Mouse (Mus musculus) CH12.LX (cell line): Measurements from ENCODE around the gene Atpaf1. TPM values are rescaled to one million over a fixed set of nuclear protein-coding genes. Genes with fewer than 3 reads are reported as not detected.
A peak's percentile ranks its signal among the peaks of the same experiment; 100 is the strongest.

Source experiments
- DNase-seq: peaks from one replicate; pipeline ENCODE4 v3.0.0-alpha.2; 2013; ENCODE audit errors: extremely low read depth
- H3K27ac ChIP-seq: 2 replicates; pipeline ENCODE4 v1.5.1; 2012; ENCODE audit warnings: low read depth, mild to moderate bottlenecking, control low read depth, moderate library complexity; ENCODE audit not compliant: insufficient read depth
- H3K27me3 ChIP-seq: replicated peaks from 2 replicates; pipeline ENCODE3; 2012; ENCODE audit warnings: inconsistent platforms
- H3K36me3 ChIP-seq, 2 experiments: replicated peaks in 1 of 2; 2 replicates each; pipeline versions ENCODE3 to v1.6.1; 2012; ENCODE audit warnings: inconsistent platforms in 1 of 2, low read length in 1 of 2, mild to moderate bottlenecking in 1 of 2, mixed read lengths in 1 of 2, moderate library complexity in 1 of 2; ENCODE audit not compliant: control insufficient read depth in 1 of 2, insufficient read depth in 1 of 2
- H3K4me1 ChIP-seq, 2 experiments: 2 replicates each; pipeline ENCODE4 v1.6.1; 2012; ENCODE audit warnings: inconsistent platforms in 1 of 2, moderate library complexity in 1 of 2; ENCODE audit not compliant: insufficient read depth in 2 of 2, control insufficient read depth in 1 of 2
- H3K4me2 ChIP-seq: 2 replicates; pipeline ENCODE4 v1.6.1; 2012; ENCODE audit warnings: low read depth, mild to moderate bottlenecking, control low read depth; ENCODE audit not compliant: poor library complexity, insufficient read depth, severe bottlenecking
- H3K4me3 ChIP-seq, 3 experiments: fragments of 150-350 bp in 1 of 3; sonication (generic) in 1 of 3; replicated peaks in 1 of 3; 2 replicates each; pipeline versions ENCODE3 to v1.5.1; 2011 to 2012; ENCODE audit warnings: low read depth in 2 of 3, low read length in 2 of 3, mild to moderate bottlenecking in 2 of 3, moderate library complexity in 2 of 3, control low read depth in 1 of 3, improper control_type of control experiment in 1 of 3, inconsistent platforms in 1 of 3, mixed read lengths in 1 of 3; ENCODE audit not compliant: poor library complexity in 1 of 3
- H3K79me2 ChIP-seq: replicated peaks from 2 replicates; pipeline ENCODE4 v1.6.1; 2012; ENCODE audit warnings: mild to moderate bottlenecking, moderate library complexity; ENCODE audit not compliant: control insufficient read depth, poor library complexity, insufficient read depth, severe bottlenecking; ENCODE audit errors: extremely low read depth
- H3K9ac ChIP-seq: 2 replicates; pipeline ENCODE4 v1.6.1; 2012; ENCODE audit warnings: low read depth, mild to moderate bottlenecking, control low read depth, moderate library complexity; ENCODE audit not compliant: insufficient read depth
- H3K9me3 ChIP-seq: replicated peaks from 2 replicates; pipeline ENCODE3; 2012; ENCODE audit warnings: low read length, inconsistent platforms, mixed read lengths
- BHLHE40 ChIP-seq: IDR thresholded peaks from 2 replicates; pipeline ENCODE4 v1.6.1; 2011; ENCODE audit warnings: mild to moderate bottlenecking, low read depth, low read length, improper control_type of control experiment
- CHD2 ChIP-seq: IDR thresholded peaks from 2 replicates; pipeline ENCODE4 v1.6.1; 2011; ENCODE audit warnings: low read length, improper control_type of control experiment
- CTCF ChIP-seq, 2 experiments: IDR thresholded peaks in 1 of 2; conservative IDR thresholded peaks in 1 of 2; 2 replicates each; pipeline ENCODE4 v1.5.1; 2011 to 2012; ENCODE audit warnings: low read depth in 2 of 2, low read length in 2 of 2, improper control_type of control experiment in 1 of 2, inconsistent platforms in 1 of 2, mild to moderate bottlenecking in 1 of 2, moderate library complexity in 1 of 2
- E2F4 ChIP-seq: IDR thresholded peaks from 2 replicates; pipeline ENCODE4 v1.6.1; 2011; ENCODE audit warnings: low read depth, low read length, improper control_type of control experiment; ENCODE audit not compliant: insufficient replicate concordance
- ELF1 ChIP-seq: IDR thresholded peaks from 2 replicates; pipeline ENCODE4 v1.6.1; 2014; ENCODE audit warnings: low read depth, mild to moderate bottlenecking, inconsistent platforms, low read length, improper control_type of control experiment
- EP300 ChIP-seq: IDR thresholded peaks from 2 replicates; pipeline ENCODE4 v1.6.1; 2011; ENCODE audit warnings: low read length, improper control_type of control experiment
- GABPA ChIP-seq: IDR thresholded peaks from 2 replicates; pipeline ENCODE4 v1.6.1; 2012; ENCODE audit warnings: low read depth, low read length, improper control_type of control experiment, inconsistent platforms; ENCODE audit not compliant: insufficient replicate concordance
- IRF4 ChIP-seq: IDR thresholded peaks from 2 replicates; pipeline ENCODE4 v1.6.1; 2014; ENCODE audit warnings: low read depth, mild to moderate bottlenecking, inconsistent platforms, low read length, improper control_type of control experiment
- JUN ChIP-seq: IDR thresholded peaks from 2 replicates; pipeline ENCODE4 v1.6.1; 2011; ENCODE audit warnings: low read depth, mild to moderate bottlenecking, low read length, improper control_type of control experiment, moderate library complexity; ENCODE audit not compliant: insufficient read depth
- JUND ChIP-seq: conservative IDR thresholded peaks from 2 replicates; pipeline ENCODE4 v1.6.1; 2011; ENCODE audit warnings: low read depth, low read length, improper control_type of control experiment
- KAT2A ChIP-seq: IDR thresholded peaks from 2 replicates; pipeline ENCODE4 v1.6.1; 2012; ENCODE audit warnings: low read length, improper control_type of control experiment, inconsistent platforms; ENCODE audit not compliant: insufficient replicate concordance
- MAX ChIP-seq: IDR thresholded peaks from 2 replicates; pipeline ENCODE4 v1.6.1; 2011; ENCODE audit warnings: low read length, improper control_type of control experiment
- MEF2A ChIP-seq: IDR thresholded peaks from 2 replicates; pipeline ENCODE4 v1.6.1; 2014; ENCODE audit warnings: low read depth, mild to moderate bottlenecking, inconsistent platforms, low read length, improper control_type of control experiment, borderline replicate concordance
- MXI1 ChIP-seq: IDR thresholded peaks from 2 replicates; pipeline ENCODE4 v1.6.1; 2011; ENCODE audit warnings: mild to moderate bottlenecking, low read depth, low read length, improper control_type of control experiment
- MYC ChIP-seq: IDR thresholded peaks from 2 replicates; pipeline ENCODE4 v1.6.1; 2011; ENCODE audit warnings: low read depth, mild to moderate bottlenecking, improper control_type of control experiment, low read length
- NELFE ChIP-seq: IDR thresholded peaks from 2 replicates; pipeline ENCODE4 v1.6.1; 2011; ENCODE audit warnings: low read depth, low read length, improper control_type of control experiment
- PAX5 ChIP-seq: IDR thresholded peaks from 2 replicates; pipeline ENCODE4 v1.6.1; 2012; ENCODE audit warnings: low read length, inconsistent platforms, mixed read lengths
- POLR2AphosphoS2 ChIP-seq: IDR thresholded peaks from 2 replicates; pipeline ENCODE4 v1.6.1; 2011; ENCODE audit warnings: low read depth, low read length, improper control_type of control experiment
- RAD21 ChIP-seq: IDR thresholded peaks from 2 replicates; pipeline ENCODE4 v1.6.1; 2011; ENCODE audit warnings: low read depth, mild to moderate bottlenecking, low read length, improper control_type of control experiment, moderate library complexity
- RCOR1 ChIP-seq: conservative IDR thresholded peaks from 2 replicates; pipeline ENCODE4 v1.6.1; 2012; ENCODE audit warnings: low read depth, mild to moderate bottlenecking, inconsistent platforms, low read length, improper control_type of control experiment
- SIN3A ChIP-seq: IDR thresholded peaks from 2 replicates; pipeline ENCODE4 v1.6.1; 2012; ENCODE audit warnings: low read length, improper control_type of control experiment, inconsistent platforms
- TBP ChIP-seq: conservative IDR thresholded peaks from 2 replicates; pipeline ENCODE4 v1.6.1; 2011; ENCODE audit warnings: low read depth, low read length, improper control_type of control experiment
- TCF12 ChIP-seq: IDR thresholded peaks from 2 replicates; pipeline ENCODE4 v1.6.1; 2014; ENCODE audit warnings: low read depth, mild to moderate bottlenecking, inconsistent platforms, low read length, improper control_type of control experiment
- UBTF ChIP-seq: IDR thresholded peaks from 2 replicates; pipeline ENCODE4 v1.6.1; 2012; ENCODE audit warnings: low read depth, mild to moderate bottlenecking, inconsistent platforms, low read length, improper control_type of control experiment, moderate library complexity
- USF2 ChIP-seq: conservative IDR thresholded peaks from 2 replicates; pipeline ENCODE4 v1.6.1; 2011; ENCODE audit warnings: low read depth, low read length, improper control_type of control experiment
- ZC3H11A ChIP-seq: IDR thresholded peaks from 2 replicates; pipeline ENCODE4 v1.6.1; 2012; ENCODE audit warnings: low read depth, mild to moderate bottlenecking, inconsistent platforms, low read length, improper control_type of control experiment
- ZKSCAN1 ChIP-seq: IDR thresholded peaks from 2 replicates; pipeline ENCODE4 v1.6.1; 2012; ENCODE audit warnings: low read depth, inconsistent platforms, low read length, improper control_type of control experiment, borderline replicate concordance
- ZMIZ1 ChIP-seq: IDR thresholded peaks from 2 replicates; pipeline ENCODE4 v1.6.1; 2012; ENCODE audit warnings: low read depth, mild to moderate bottlenecking, inconsistent platforms, low read length, improper control_type of control experiment
- ZNF384 ChIP-seq: IDR thresholded peaks from 2 replicates; pipeline ENCODE4 v1.6.1; 2012; ENCODE audit warnings: low read depth, low read length, improper control_type of control experiment, inconsistent platforms
- dilution Hi-C: fragments of 300-500 bp; cut with MboI; formaldehyde crosslinking; loops from 2 replicates; pipeline ENCODE4 v1.14.3; 2020; ENCODE audit warnings: low sequenced_read_pairs; ENCODE audit not compliant: extremely low pct_unique_long_range_greater_than_20kb, extremely low pct_ligation_motif_present
- in situ Hi-C: fragments of 300-500 bp; cut with MboI; formaldehyde crosslinking; loops from 3 replicates; pipeline ENCODE4 v1.14.3; 2019; ENCODE audit warnings: low sequenced_read_pairs, low pct_ligation_motif_present, low pct_unique_long_range_greater_than_20kb, mixed read lengths
- polyA plus RNA-seq: library from polyadenylated mRNA; unstranded; fragments of >175 nt; gene quantifications from 2 replicates; pipeline ENCODE4 v1.2.1, GENCODE M21; 2012; ENCODE audit warnings: low read depth; ENCODE audit not compliant: insufficient read length
- total RNA-seq, 2 experiments: library from RNA; depleted of rRNA; stranded (reverse); fragments of 300-350 nt in 1 of 2; fragments of >200 nt in 1 of 2; gene quantifications; 2 replicates each; pipeline ENCODE4 v1.2.3; 2012 to 2014

Atpaf1 gene
- total and polyA plus RNA-seq, 3 experiments = 24.3 to 36.3 (median 27.7) TPM

DNA sequence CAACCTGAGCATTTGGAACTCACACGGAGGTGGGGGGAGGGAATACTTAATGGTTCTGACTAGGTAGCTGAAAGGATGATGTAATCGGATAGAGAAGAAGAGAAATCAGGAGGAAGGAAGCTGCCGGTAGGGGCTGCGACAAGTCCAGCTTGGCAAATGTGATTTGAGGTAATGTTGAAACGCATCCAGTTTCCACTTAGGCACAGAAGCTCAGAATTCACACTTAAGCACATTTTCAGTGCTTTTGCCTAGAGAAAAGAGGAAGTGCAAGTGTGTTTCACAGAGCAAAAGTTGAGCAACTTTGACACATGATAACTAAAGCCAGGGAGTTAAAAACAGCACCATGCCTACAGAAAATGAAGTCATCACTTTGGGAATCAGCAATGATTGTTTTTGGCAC is 62.8 kb downstream of the Atpaf1 start (continued):
- TF ChIP-seq POLR2AphosphoS2 (no peak), ZKSCAN1 (no peak), CTCF (conservative IDR thresholded peaks at IDR 0.05 in 1 of 2, IDR thresholded peaks at IDR 0.05 in 1 of 2; ENCODE audit: low read depth in 2 of 2, low read length in 2 of 2) (peak in 1 of 2 experiments; percentile 35; a peak in 1 of 4 replicates), ZMIZ1 (no peak), ZC3H11A (no peak), CHD2 (no peak), IRF4 (peak; percentile 90), TBP (peak; percentile 49; the same call in 1 of the 2 replicates), UBTF (no peak), KAT2A (no peak), JUN (peak; percentile 83), PAX5 (no peak), MYC (peak; percentile 95), E2F4 (no peak), MAX (peak; percentile 82; the same call in 1 of the 2 replicates)

DNA sequence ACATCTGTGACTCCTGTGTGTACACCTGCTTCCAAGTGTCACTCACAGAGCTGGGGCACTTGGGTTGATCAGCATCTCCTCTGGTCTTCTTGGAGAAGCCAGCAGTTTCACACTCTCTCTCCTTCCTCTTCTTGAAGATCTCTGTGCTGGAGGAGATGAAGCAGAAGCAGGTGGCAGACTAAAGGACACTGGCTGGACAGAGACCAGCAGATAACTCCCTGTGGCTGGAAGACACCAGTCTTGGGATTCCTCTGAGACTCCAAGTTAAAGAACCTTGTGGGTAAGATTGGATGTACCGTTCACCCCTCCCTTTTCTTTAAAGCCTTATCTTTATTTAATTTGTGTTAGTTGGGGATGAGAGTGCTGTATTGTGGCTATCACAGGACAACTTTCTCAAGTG is 63.5 kb downstream of the Atpaf1 start:
- H3K27ac ChIP-seq = peak overlapping the region; percentile 100
- H3K79me2 ChIP-seq = peaks cover 4% of the 10 kb centered on the region
- no peak overlapping the region for H3K4me3 ChIP-seq
- in situ Hi-C loops (loop anchor here (10.0 kb wide), 1 partner anchor 63 kb away; the partner anchor contains the start of genes Atpaf1 and Tex38), dilution Hi-C loops (no loop called here)
- no peak for TF ChIP-seq TCF12
- TF ChIP-seq MEF2A = no peak
- TF ChIP-seq RAD21 = no peak
- TF ChIP-seq USF2 = no peak
- TF ChIP-seq SIN3A = no peak; the same call in 1 of the 2 replicates
- TF ChIP-seq E2F4 = no peak
- TF ChIP-seq MXI1 = no peak
- no peak for TF ChIP-seq TBP
- TF ChIP-seq GABPA = no peak
- no peak for TF ChIP-seq EP300
- no peak for TF ChIP-seq ELF1
- no peak for TF ChIP-seq NELFE
- TF ChIP-seq RCOR1 = no peak
- no peak for TF ChIP-seq CTCF (conservative IDR thresholded peaks at IDR 0.05 in 1 of 2, IDR thresholded peaks at IDR 0.05 in 1 of 2; ENCODE audit: low read depth in 2 of 2, low read length in 2 of 2)
- no peak for TF ChIP-seq JUND
- no peak for TF ChIP-seq PAX5
- no peak for TF ChIP-seq ZNF384
- TF ChIP-seq BHLHE40 = no peak
- no peak for TF ChIP-seq IRF4
- peak overlapping the region; percentile 69 for H3K4me2 ChIP-seq
- H3K36me3 ChIP-seq = peaks cover 46 to 75% of the 10 kb centered on the region in 2 experiments
- H3K9ac ChIP-seq = peak overlapping the region; percentile 77
- no peak for DNase-seq
- peaks cover 4% of the 10 kb centered on the region for H3K9me3 ChIP-seq
- H3K4me1 ChIP-seq = peaks cover 27 to 67% of the 10 kb centered on the region in 2 experiments
- H3K27me3 ChIP-seq = no peaks in the 10 kb centered on the region
